Mouse (Mus musculus) stomach, postnatal 0 days (tissue): ENCODE data around the gene Haus3.

Experiments used
- CTCF ChIP-seq: IDR thresholded peaks from 2 replicates; pipeline ENCODE4 v1.5.1; 2016; ENCODE audit warnings: antibody characterized with exemption, low read depth, mild to moderate bottlenecking, moderate library complexity
- EP300 ChIP-seq: optimal IDR thresholded peaks from 2 replicates; pipeline ENCODE3; 2016; ENCODE audit warnings: antibody characterized with exemption

DNA sequence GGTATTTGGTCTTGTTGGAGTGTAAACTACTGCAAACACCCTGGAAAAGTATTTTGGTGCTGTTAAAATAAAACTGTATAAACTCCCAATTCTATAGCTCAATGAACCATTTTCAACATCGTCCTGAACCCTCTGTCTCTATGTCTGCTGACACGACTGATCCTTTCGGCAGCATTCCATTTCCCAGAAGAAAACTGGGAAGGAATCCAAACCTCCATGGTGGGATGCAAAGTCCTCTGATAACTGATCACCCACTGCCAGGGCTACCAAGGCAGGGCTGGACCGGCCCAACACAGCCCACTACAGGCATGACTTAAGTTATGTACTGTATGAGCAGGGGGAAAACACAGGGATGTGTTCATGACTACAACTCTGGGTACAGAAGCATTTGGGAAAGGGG, 32.7 kb upstream of the Haus3 start:
- no peak for TF ChIP-seq CTCF
- TF ChIP-seq EP300 = no peak
